Mouse (Mus musculus): ENCODE measurements around the gene Rreb1. TPM values are rescaled to one million over a fixed set of nuclear protein-coding genes. Genes with fewer than 3 reads are reported as not detected.
A peak's percentile ranks its signal among the peaks of the same experiment; 100 is the strongest.

Gene Rreb1
- polyA plus RNA-seq, 1 experiment from 2014 or later: 13.0 TPM

DNA sequence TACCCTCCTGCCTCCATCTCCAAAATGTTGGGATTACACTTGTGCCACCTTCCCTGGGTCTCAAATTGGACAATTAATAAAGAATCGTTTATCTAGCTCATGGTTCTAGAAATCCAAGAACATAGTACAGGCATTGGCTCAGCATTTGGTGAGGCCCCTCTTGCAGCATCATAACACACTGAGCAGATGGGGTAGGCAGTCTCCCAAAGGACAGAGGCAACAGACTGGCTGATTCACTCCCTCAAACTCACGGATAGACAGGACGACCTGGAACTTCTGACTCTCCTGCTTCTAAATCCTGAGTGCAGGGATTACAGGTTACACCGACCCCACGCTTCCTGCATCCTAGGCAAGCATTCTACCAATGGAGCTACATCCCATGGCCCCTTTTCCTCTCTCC, 38.5 kb downstream of the Rreb1 start:
- WGBS: 81% methylated on average over 5 of the region's 5 CpGs
- H3K27me3 ChIP-seq (ENCODE audit: control insufficient read depth, insufficient read depth, low read length): no peaks in the 10 kb centered on the region
- no peak overlapping the region for H3K4me3 ChIP-seq (ENCODE audit: low read length)
- no peak overlapping the region for H3K9ac ChIP-seq (ENCODE audit: low read length)
- H3K27ac ChIP-seq (ENCODE audit: low read length): no peak overlapping the region
- no peaks in the 10 kb centered on the region for H3K36me3 ChIP-seq (ENCODE audit: control insufficient read depth, insufficient read depth)
- H3K4me1 ChIP-seq (ENCODE audit: control insufficient read depth, insufficient read depth, low read length): peaks cover 10% of the 10 kb centered on the region
- no peaks in the 10 kb centered on the region for H3K9me3 ChIP-seq (replicated peaks; ENCODE audit: control insufficient read depth, low read length)
- no peak for ATAC-seq (replicated peaks; ENCODE audit: extremely low read depth, insufficient read depth, low FRiP score)
- no peak overlapping the region for H3K4me2 ChIP-seq (ENCODE audit: low read depth, low read length)

DNA sequence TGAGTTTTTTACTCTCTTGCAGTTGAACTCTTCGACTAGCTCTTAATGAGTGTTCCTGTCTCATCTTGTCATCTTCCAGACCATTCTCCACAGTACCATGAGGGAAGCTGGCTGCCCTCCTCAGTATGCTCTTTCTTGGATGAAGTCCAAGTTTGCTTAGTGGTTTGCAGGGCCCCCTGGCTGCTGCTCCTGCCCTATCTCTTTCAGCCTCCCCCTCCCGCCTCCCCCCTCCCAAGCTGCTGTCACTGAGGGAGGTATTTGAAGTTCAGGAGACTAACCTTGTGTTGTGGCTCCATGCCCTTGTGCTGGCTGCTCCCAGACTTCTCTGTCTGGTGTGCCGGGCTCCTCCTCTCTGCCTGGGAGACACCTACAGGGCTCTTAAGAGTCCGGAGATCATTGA, 43.2 kb downstream of the Rreb1 start:
- 2% methylated on average over 4 of the region's 4 CpGs for WGBS
- H3K4me1 ChIP-seq (ENCODE audit: control insufficient read depth, insufficient read depth, low read length): peaks cover 12% of the 10 kb centered on the region
- peak overlapping the region; percentile 84 for H3K27ac ChIP-seq (ENCODE audit: low read length)
- no peak overlapping the region for H3K4me3 ChIP-seq (ENCODE audit: low read length)
- H3K27me3 ChIP-seq (ENCODE audit: control insufficient read depth, insufficient read depth, low read length): no peaks in the 10 kb centered on the region
- no peaks in the 10 kb centered on the region for H3K36me3 ChIP-seq (ENCODE audit: control insufficient read depth, insufficient read depth)
- ATAC-seq (replicated peaks; ENCODE audit: extremely low read depth, insufficient read depth, low FRiP score): peak; percentile 65
- H3K4me2 ChIP-seq (ENCODE audit: low read depth, low read length): no peak overlapping the region
- no peaks in the 10 kb centered on the region for H3K9me3 ChIP-seq (replicated peaks; ENCODE audit: control insufficient read depth, low read length)
- no peak overlapping the region for H3K9ac ChIP-seq (ENCODE audit: low read length)

DNA sequence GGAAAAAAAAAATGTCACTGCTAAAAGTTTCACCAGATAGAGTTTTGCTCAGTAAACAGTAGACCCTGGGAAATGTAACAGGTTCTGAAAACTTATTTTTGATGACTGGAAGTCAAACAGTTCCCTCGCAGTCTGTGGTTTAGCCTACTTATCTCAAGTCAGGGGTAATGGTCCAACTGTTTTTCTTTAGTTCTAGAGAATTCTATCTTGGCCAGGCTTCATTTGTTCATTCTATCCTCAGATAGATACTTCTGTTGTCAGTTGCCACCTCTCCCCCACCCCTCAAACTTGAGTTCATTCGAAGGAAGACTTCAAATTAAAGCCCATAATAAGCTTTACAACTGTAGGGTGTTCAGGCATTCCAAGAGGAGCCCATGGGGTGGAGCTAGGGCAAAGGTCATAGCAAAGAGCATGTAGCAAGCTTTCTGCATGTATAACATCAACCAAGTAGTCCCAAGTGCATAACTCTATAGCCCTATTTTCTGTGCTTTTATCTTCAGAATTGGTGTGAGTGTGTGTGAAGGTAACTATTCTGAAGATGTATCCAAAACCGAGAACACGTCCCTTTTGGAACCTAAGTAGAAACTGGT, 46.2 kb downstream of the Rreb1 start:
- WGBS: 54% methylated on average over 4 of the region's 4 CpGs
- Histone ChIP-seq H3K9ac (ENCODE audit: low read length) (no peak overlapping the region), H3K36me3 (ENCODE audit: control insufficient read depth, insufficient read depth) (no peaks in the 10 kb centered on the region), H3K9me3 (replicated peaks; ENCODE audit: control insufficient read depth, low read length) (no peaks in the 10 kb centered on the region), H3K4me2 (ENCODE audit: low read depth, low read length) (no peak overlapping the region), H3K4me1 (ENCODE audit: control insufficient read depth, insufficient read depth, low read length) (peaks cover 25% of the 10 kb centered on the region), H3K27ac (ENCODE audit: low read length) (no peak overlapping the region), H3K4me3 (ENCODE audit: low read length) (no peak overlapping the region), H3K27me3 (ENCODE audit: control insufficient read depth, insufficient read depth, low read length) (no peaks in the 10 kb centered on the region)
- no peak for ATAC-seq (replicated peaks; ENCODE audit: extremely low read depth, insufficient read depth, low FRiP score)

DNA sequence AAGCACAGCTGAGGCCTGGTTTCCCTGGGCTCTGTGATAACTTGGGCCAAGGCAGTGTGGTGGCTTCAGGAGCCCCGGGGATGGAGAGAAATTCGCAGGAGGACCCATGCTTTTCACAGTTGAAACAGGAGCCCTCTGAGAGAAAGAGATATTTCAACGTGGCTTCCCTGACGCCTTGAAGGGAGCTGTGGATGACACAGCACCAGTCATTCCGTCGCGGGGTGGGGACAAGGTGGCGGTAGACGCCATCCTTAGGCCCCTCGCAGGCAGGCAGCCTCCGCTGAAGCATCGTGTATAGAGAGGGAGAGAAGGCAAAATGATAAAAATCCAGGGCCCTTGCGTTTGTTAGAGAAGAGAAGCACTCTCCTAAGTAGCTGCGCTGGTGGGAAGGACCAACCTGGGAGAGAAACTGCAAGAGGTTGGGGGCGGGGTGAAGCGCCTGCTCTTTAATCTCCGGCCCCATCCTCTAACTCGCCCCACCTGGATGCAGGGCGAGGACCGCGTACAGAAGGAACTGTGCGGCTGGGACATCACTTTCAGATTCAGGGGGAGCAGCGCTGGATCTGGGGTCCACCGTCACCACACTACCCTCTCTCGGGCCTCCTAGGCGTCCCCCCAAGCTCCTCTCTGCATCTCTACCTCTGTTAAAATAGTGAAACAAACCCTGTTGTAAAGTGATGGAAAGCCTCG, 46.9 kb downstream of the Rreb1 start:
- Histone ChIP-seq H3K36me3 (ENCODE audit: control insufficient read depth, insufficient read depth) (no peaks in the 10 kb centered on the region), H3K9ac (ENCODE audit: low read length) (peak overlapping the region; percentile 94), H3K9me3 (replicated peaks; ENCODE audit: control insufficient read depth, low read length) (no peaks in the 10 kb centered on the region), H3K4me3 (ENCODE audit: low read length) (peak overlapping the region; percentile 92), H3K4me2 (ENCODE audit: low read depth, low read length) (peak overlapping the region; percentile 93), H3K4me1 (ENCODE audit: control insufficient read depth, insufficient read depth, low read length) (peaks cover 27% of the 10 kb centered on the region), H3K27ac (ENCODE audit: low read length) (peak overlapping the region; percentile 97), H3K27me3 (ENCODE audit: control insufficient read depth, insufficient read depth, low read length) (no peaks in the 10 kb centered on the region)
- ATAC-seq (replicated peaks; ENCODE audit: extremely low read depth, insufficient read depth, low FRiP score): 0 out of 2 replicates have a peak, but pooled peaks have one; percentile 4
- 6% methylated on average over 27 of the region's 27 CpGs for WGBS

DNA sequence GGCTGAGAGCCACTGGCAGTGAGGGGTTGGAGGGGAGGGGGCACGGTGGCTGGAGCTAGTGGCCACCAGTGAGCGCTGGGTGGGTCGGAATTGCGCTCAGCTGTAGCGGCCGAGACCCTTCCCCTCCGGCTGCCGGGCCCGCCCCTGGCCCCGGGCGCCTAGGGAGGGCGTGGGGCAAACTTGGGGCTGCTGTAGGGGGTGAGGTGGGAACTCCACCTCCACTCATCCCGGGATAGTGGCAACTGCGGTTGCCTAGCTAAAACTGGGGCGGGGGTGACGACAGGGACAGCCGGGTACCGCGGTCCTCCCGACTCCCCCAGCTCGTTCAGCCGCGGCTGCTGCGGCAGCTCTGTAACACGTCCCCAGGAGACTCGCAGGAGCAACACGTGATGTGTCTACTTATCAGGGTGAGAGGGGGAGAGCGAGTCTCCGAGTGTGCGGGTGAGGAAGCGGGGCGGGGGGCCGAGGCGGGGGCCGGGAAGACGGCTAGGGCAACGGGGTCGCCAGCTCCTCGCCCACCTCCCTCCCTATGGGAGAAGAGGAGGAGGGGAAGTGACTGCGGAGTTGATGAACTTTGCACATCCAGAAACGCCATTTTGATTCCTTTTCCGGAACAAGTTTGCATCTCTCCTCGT, 47.6 kb downstream of the Rreb1 start:
- H3K4me2 ChIP-seq (ENCODE audit: low read depth, low read length): peak overlapping the region; percentile 93
- under 1% methylated on average over 43 of the region's 43 CpGs for WGBS

DNA sequence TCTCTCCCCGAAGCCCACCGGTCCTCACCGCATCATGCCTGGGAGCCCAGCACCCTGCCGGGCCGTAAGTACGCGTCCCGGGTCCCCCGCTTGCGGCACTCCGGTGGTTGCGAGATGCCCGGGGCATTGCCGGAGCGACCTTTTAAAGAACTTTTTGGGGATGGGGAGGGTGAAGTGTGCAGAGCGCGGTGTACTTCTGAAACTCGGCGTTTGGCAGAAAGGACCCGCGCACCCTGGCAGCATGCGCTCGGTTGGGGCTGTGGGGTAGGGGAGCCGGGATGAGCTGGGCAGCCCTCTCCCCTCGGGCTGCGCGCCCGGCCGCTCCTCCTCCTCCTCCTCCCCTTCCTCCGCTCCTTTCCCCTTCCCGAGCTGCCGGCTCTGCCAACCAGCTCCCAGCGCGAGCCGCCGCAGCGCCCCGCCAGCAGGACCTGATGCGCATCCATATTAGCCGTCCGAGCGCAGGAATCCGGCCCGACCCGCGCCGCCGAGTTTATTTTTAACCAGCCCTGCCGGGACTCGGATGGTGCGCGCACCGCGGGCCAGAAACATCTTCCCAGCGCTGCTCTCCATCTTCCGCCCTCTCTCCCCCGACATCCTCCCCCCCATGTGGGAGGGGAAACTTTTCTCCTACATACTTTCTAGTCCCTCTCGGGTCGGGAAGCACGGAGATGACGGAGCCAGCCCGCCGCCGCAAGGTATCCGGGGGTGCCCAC, 48.2 kb downstream of the Rreb1 start:
- peak overlapping the region; percentile 97 for H3K27ac ChIP-seq (ENCODE audit: low read length)
- no peaks in the 10 kb centered on the region for H3K36me3 ChIP-seq (ENCODE audit: control insufficient read depth, insufficient read depth)
- under 1% methylated on average over 57 of the region's 65 CpGs for WGBS
- H3K4me2 ChIP-seq (ENCODE audit: low read depth, low read length): peak overlapping the region; percentile 93
- ATAC-seq (replicated peaks; ENCODE audit: extremely low read depth, insufficient read depth, low FRiP score): peak; percentile 51
- H3K9ac ChIP-seq (ENCODE audit: low read length): peak overlapping the region; percentile 94
- peak overlapping the region; percentile 92 for H3K4me3 ChIP-seq (ENCODE audit: low read length)
- H3K4me1 ChIP-seq (ENCODE audit: control insufficient read depth, insufficient read depth, low read length): peaks cover 32% of the 10 kb centered on the region
- no peaks in the 10 kb centered on the region for H3K9me3 ChIP-seq (replicated peaks; ENCODE audit: control insufficient read depth, low read length)
- H3K27me3 ChIP-seq (ENCODE audit: control insufficient read depth, insufficient read depth, low read length): no peaks in the 10 kb centered on the region

More for the DNA sequence above, 47.6 kb downstream of the Rreb1 start:
- peak overlapping the region; percentile 97 for H3K27ac ChIP-seq (ENCODE audit: low read length)
- no peaks in the 10 kb centered on the region for H3K27me3 ChIP-seq (ENCODE audit: control insufficient read depth, insufficient read depth, low read length)
- peak overlapping the region; percentile 92 for H3K4me3 ChIP-seq (ENCODE audit: low read length)
- no peaks in the 10 kb centered on the region for H3K36me3 ChIP-seq (ENCODE audit: control insufficient read depth, insufficient read depth)
- H3K9ac ChIP-seq (ENCODE audit: low read length): peak overlapping the region; percentile 94
- H3K9me3 ChIP-seq (replicated peaks; ENCODE audit: control insufficient read depth, low read length): no peaks in the 10 kb centered on the region
- peaks cover 32% of the 10 kb centered on the region for H3K4me1 ChIP-seq (ENCODE audit: control insufficient read depth, insufficient read depth, low read length)
- peak; percentile 63 for ATAC-seq (replicated peaks; ENCODE audit: extremely low read depth, insufficient read depth, low FRiP score)

DNA sequence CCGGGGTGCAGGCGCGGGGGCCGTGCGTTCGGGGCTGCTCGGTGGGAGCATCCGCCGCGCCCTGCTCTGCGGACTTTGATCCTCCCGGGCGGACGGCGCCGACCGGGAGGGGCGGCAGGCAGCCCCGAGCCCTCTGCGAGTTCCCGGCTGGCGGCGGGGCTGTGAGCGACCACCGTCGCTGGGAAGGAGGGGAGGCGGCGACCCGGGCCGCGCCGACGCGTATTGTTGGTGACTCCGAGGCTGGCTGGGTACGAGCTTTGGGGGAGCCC, 48.7 kb downstream of the Rreb1 start:
- H3K27me3 ChIP-seq (ENCODE audit: control insufficient read depth, insufficient read depth, low read length): no peaks in the 10 kb centered on the region

DNA sequence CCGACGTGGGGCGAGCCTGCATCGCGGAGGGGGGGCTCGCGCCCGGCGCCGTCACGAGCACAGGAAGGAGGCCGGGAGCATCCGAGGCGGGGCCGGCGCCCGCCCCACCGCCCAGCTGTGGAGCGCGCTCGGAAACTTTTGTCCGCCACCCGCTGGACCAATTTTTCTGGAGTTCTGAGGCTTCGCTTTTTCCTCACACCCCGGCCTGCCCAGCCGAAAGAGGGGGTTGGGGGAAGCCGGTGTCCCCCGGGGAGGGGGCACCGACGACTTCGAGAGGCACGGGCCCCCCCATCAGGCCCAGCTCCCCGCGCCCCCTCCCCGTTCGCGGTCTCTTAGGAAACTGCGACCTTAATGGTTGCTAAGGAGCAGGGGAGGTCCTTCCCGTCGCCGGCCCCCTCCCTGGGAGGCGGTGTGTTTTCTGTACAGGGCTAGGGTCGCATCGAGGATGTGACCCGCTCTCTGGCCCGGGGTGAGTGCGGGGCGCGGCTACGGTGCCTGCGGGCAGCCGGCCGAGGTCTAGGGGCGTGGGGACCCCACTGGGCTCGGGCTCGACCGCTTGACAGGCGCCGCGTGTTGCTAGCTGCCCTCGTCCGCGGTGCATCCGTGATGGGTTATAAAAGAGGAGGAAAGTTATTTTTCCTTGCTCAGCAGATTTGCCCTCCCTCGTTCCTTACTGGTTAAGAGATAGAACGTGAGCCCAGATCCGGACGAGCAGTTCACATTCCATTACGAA, 49.2 kb downstream of the Rreb1 start:
- Histone ChIP-seq H3K9ac (ENCODE audit: low read length) (peak overlapping the region; percentile 94), H3K4me1 (ENCODE audit: control insufficient read depth, insufficient read depth, low read length) (peaks cover 38% of the 10 kb centered on the region), H3K27ac (ENCODE audit: low read length) (peak overlapping the region; percentile 97), H3K36me3 (ENCODE audit: control insufficient read depth, insufficient read depth) (no peaks in the 10 kb centered on the region), H3K4me3 (ENCODE audit: low read length) (peak overlapping the region; percentile 92), H3K9me3 (replicated peaks; ENCODE audit: control insufficient read depth, low read length) (no peaks in the 10 kb centered on the region), H3K27me3 (ENCODE audit: control insufficient read depth, insufficient read depth, low read length) (no peaks in the 10 kb centered on the region), H3K4me2 (ENCODE audit: low read depth, low read length) (peak overlapping the region; percentile 93)
- under 1% methylated on average over 68 of the region's 69 CpGs for WGBS
- ATAC-seq (replicated peaks; ENCODE audit: extremely low read depth, insufficient read depth, low FRiP score): peak; percentile 62

More for the DNA sequence above, 48.7 kb downstream of the Rreb1 start:
- Histone ChIP-seq H3K36me3 (ENCODE audit: control insufficient read depth, insufficient read depth) (no peaks in the 10 kb centered on the region), H3K4me2 (ENCODE audit: low read depth, low read length) (peak overlapping the region; percentile 93), H3K4me3 (ENCODE audit: low read length) (peak overlapping the region; percentile 92), H3K4me1 (ENCODE audit: control insufficient read depth, insufficient read depth, low read length) (peaks cover 33% of the 10 kb centered on the region), H3K9me3 (replicated peaks; ENCODE audit: control insufficient read depth, low read length) (no peaks in the 10 kb centered on the region), H3K9ac (ENCODE audit: low read length) (peak overlapping the region; percentile 94), H3K27ac (ENCODE audit: low read length) (peak overlapping the region; percentile 97)
- ATAC-seq (replicated peaks; ENCODE audit: extremely low read depth, insufficient read depth, low FRiP score): peak; percentile 8; the same call in 1 of the 2 replicates
- WGBS: under 1% methylated on average over 28 of the region's 36 CpGs

Measured in heart, embryonic 16.5 days (tissue).